Mouse (Mus musculus) cerebellum, adult 9-11 months (tissue): ENCODE results near the gene Med13.

Source experiments
- DNase-seq: peaks from one replicate; pipeline ENCODE4 v3.0.0; 2022

Gene Med13

GRCm38 (mm10) chr11:86356854-86357788 lies at the start of gene Med13:
Med13 (minus strand) TSS chr11:86357602.
- peak; percentile 42 for DNase-seq

GRCm38 (mm10) chr11:86404590-86404989 lies 47.2 kb upstream of the Med13 start:
- DNase-seq: no peak

GRCm38 (mm10) chr11:86403845-86404244 lies 46.4 kb upstream of the Med13 start:
- DNase-seq: no peak

- DNase-seq: no peak
Observed at GRCm38 (mm10) chr11:86399241-86400107, 42.1 kb upstream of the Med13 start.

- no peak for DNase-seq
Observed at GRCm38 (mm10) chr11:86396950-86397594, 39.7 kb upstream of the Med13 start.

GRCm38 (mm10) chr11:86396518-86396917 lies 39.1 kb upstream of the Med13 start:
- no peak for DNase-seq

- peak; percentile 38 for DNase-seq
Observed at GRCm38 (mm10) chr11:86395513-86396125, 38.2 kb upstream of the Med13 start.

GRCm38 (mm10) chr11:86395100-86395499 lies 37.7 kb upstream of the Med13 start:
- DNase-seq: no peak

GRCm38 (mm10) chr11:86391687-86392086 lies 34.3 kb upstream of the Med13 start:
- DNase-seq: no peak

- DNase-seq: no peak
Observed at GRCm38 (mm10) chr11:86390308-86390707, 32.9 kb upstream of the Med13 start.

GRCm38 (mm10) chr11:86389506-86389905 lies 32.1 kb upstream of the Med13 start:
- DNase-seq: no peak

- DNase-seq: no peak
Observed at GRCm38 (mm10) chr11:86388821-86389480, 31.5 kb upstream of the Med13 start.

GRCm38 (mm10) chr11:86387121-86387893 lies 29.9 kb upstream of the Med13 start:
- no peak for DNase-seq

GRCm38 (mm10) chr11:86386576-86386975 lies 29.2 kb upstream of the Med13 start:
- DNase-seq: no peak

- DNase-seq: no peak
Observed at GRCm38 (mm10) chr11:86385710-86386282, 28.4 kb upstream of the Med13 start.

GRCm38 (mm10) chr11:86384141-86384540 lies 26.7 kb upstream of the Med13 start:
- DNase-seq: no peak

GRCm38 (mm10) chr11:86382520-86383157 lies 25.2 kb upstream of the Med13 start:
- DNase-seq: no peak

- no peak for DNase-seq
Observed at GRCm38 (mm10) chr11:86381478-86382091, 24.2 kb upstream of the Med13 start.

- no peak for DNase-seq
Observed at GRCm38 (mm10) chr11:86380521-86381238, 23.3 kb upstream of the Med13 start.
